Mouse (Mus musculus) A20 (cell line): Measurements from ENCODE around the gene Dnm2.

ENCODE experiments used
- DNase-seq: peaks from one replicate; pipeline ENCODE4 v3.0.0-alpha.2; 2011; ENCODE audit warnings: low read depth, low spot score

The Dnm2 gene

GRCm38 (mm10) chr9:21424631-21425555 is at the start of gene Dnm2:
Gene Dnm2, plus strand, starts transcription at chr9:21424908.
- peak; percentile 93 for DNase-seq

GRCm38 (mm10) chr9:21379195-21379594 is 45.5 kb upstream of the Dnm2 start:
- DNase-seq: no peak

- DNase-seq: no peak
Observed at GRCm38 (mm10) chr9:21380868-21381267, 43.8 kb upstream of the Dnm2 start.

GRCm38 (mm10) chr9:21383966-21384365 is 40.7 kb upstream of the Dnm2 start:
- DNase-seq: no peak

- DNase-seq: no peak
Observed at GRCm38 (mm10) chr9:21392646-21393175, 32.0 kb upstream of the Dnm2 start.

GRCm38 (mm10) chr9:21395692-21396091 is 29.0 kb upstream of the Dnm2 start:
- DNase-seq: no peak

- DNase-seq: no peak
Observed at GRCm38 (mm10) chr9:21397170-21397569, 27.5 kb upstream of the Dnm2 start.

GRCm38 (mm10) chr9:21401042-21401441 is 23.7 kb upstream of the Dnm2 start:
- DNase-seq: no peak

GRCm38 (mm10) chr9:21402764-21403253 is 21.9 kb upstream of the Dnm2 start:
- DNase-seq: no peak

GRCm38 (mm10) chr9:21403745-21404144 is 21.0 kb upstream of the Dnm2 start:
- DNase-seq: no peak

- DNase-seq: no peak
Observed at GRCm38 (mm10) chr9:21405525-21405924, 19.2 kb upstream of the Dnm2 start.

GRCm38 (mm10) chr9:21407951-21408350 is 16.8 kb upstream of the Dnm2 start:
- no peak for DNase-seq

- DNase-seq: no peak
Observed at GRCm38 (mm10) chr9:21408624-21409023, 16.1 kb upstream of the Dnm2 start.

GRCm38 (mm10) chr9:21409592-21410317 is 15.0 kb upstream of the Dnm2 start:
- DNase-seq: peak; percentile 69

- peak; percentile 80 for DNase-seq
Observed at GRCm38 (mm10) chr9:21411669-21412550, 12.8 kb upstream of the Dnm2 start, which contains the start of gene Qtrt1. Gene Qtrt1, plus strand, starts transcription at chr9:21411837.

GRCm38 (mm10) chr9:21417866-21418265 is 6.8 kb upstream of the Dnm2 start:
- DNase-seq: no peak

- DNase-seq: no peak
Observed at GRCm38 (mm10) chr9:21419646-21420045, 5.1 kb upstream of the Dnm2 start.

GRCm38 (mm10) chr9:21425556-21425945 is 843 bp downstream of the Dnm2 start:
- DNase-seq: no peak

- DNase-seq: no peak
Observed at GRCm38 (mm10) chr9:21426013-21426412, 1.3 kb downstream of the Dnm2 start.

- no peak for DNase-seq
Observed at GRCm38 (mm10) chr9:21426525-21426924, 1.8 kb downstream of the Dnm2 start.

GRCm38 (mm10) chr9:21427773-21428172 is 3.1 kb downstream of the Dnm2 start:
- no peak for DNase-seq
